Mouse (Mus musculus) hindbrain, embryonic 16.5 days (tissue): ENCODE measurements around the gene Serinc2. TPM values are rescaled to one million over a fixed set of nuclear protein-coding genes. Genes with fewer than 3 reads are reported as not detected.

Experiments used
- ATAC-seq: fragments of 200-750 bp; cut with Nextera tagmentation; 2 replicates; pipeline ENCODE4 v1.8.0; 2017; ENCODE audit warnings: moderate TSS enrichment, moderate library complexity
- H3K27ac ChIP-seq: fragments of 300-500 bp; sonication (generic); 2 replicates; pipeline ENCODE4 v1.5.1; 2014; ENCODE audit warnings: low read depth, mild to moderate bottlenecking, control low read depth, low read length, moderate library complexity
- H3K27me3 ChIP-seq: fragments of 300-500 bp; sonication (generic); replicated peaks from 2 replicates; pipeline ENCODE4 v1.6.1; 2014; ENCODE audit warnings: low read length; ENCODE audit not compliant: control insufficient read depth, insufficient read depth
- H3K36me3 ChIP-seq: fragments of 300-500 bp; sonication (generic); 2 replicates; pipeline ENCODE4 v1.6.1; 2014; ENCODE audit warnings: mild to moderate bottlenecking, low read length, moderate library complexity, mixed read lengths; ENCODE audit not compliant: control insufficient read depth, insufficient read depth
- H3K4me1 ChIP-seq: fragments of 300-500 bp; sonication (generic); 2 replicates; pipeline ENCODE4 v1.6.1; 2014; ENCODE audit warnings: low read depth, low read length; ENCODE audit not compliant: control insufficient read depth, insufficient read depth
- H3K4me2 ChIP-seq: fragments of 300-500 bp; sonication (generic); 2 replicates; pipeline ENCODE4 v1.6.1; 2014; ENCODE audit warnings: mild to moderate bottlenecking, low read length, control low read depth, moderate library complexity
- H3K4me3 ChIP-seq: fragments of 300-500 bp; sonication (generic); 2 replicates; pipeline ENCODE4 v1.5.1; 2014; ENCODE audit warnings: mild to moderate bottlenecking, low read length, control low read depth, moderate library complexity
- H3K9ac ChIP-seq: fragments of 300-500 bp; sonication (generic); 2 replicates; pipeline ENCODE4 v1.6.1; 2014; ENCODE audit warnings: low read depth, mild to moderate bottlenecking, control low read depth, low read length, moderate library complexity
- H3K9me3 ChIP-seq: fragments of 300-500 bp; sonication (generic); 2 replicates; pipeline ENCODE4 v1.6.1; 2014; ENCODE audit warnings: mild to moderate bottlenecking, low read length, moderate library complexity; ENCODE audit not compliant: control insufficient read depth
- WGBS: fragments of 180-500 bp; shearing (Covaris S2); extraction: QIAGEN DNeasy Blood & Tissue Kit; methylation state at CpG from one replicate; pipeline ENCODE4 v1.1.7; 2014; 5-methylcytosine and 5-hydroxymethylcytosine counted together
- polyA plus RNA-seq: library from polyadenylated mRNA; unstranded; fragments of >200 nt; fragmentation: Nextera tagmentation; extraction: Ambion mirVana; gene quantifications from 2 replicates; pipeline ENCODE4 v1.2.1, GENCODE M21; 2015

The Serinc2 gene
- polyA plus RNA-seq, 1 experiment from 2014 or later, result 31.9 TPM

DNA sequence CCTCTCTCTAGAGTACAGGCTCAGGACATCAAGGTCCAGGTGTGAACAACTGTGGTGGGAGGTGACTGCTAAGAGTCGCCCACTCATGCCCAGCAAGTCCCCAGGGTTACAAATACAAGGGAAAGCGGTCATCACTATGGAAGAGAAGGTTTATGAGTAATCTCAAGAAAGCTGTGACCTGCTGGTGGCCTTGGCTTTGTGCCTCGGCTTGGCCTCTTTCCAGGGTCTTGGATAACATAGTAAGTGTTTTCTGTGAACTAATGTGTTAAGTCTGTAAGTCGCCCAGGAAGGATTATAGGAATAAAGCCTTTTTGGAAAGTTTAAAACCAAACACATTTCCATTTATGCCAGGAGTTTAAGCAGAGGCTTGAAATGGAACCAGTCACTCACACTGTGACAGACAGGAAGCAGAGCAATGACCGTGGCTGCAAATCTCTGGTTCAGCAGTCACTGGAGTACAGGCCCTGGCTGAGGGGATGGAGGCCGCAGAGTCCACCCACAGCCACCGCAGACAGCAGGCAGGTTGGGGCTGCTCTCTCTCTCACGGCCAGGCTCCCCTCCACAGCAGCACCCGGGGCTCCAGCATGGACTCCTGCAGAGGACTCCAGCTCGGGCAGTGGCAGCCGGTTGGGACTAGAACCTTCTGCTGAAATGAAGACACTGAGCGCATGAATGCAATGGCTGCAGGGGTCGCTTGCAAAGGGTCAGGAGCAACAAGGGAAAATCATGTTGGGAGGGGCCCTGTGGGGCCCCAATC lies 36.9 kb upstream of the Serinc2 start:
- ATAC-seq, result no peak
- H3K36me3 ChIP-seq, result peaks cover 26% of the 10 kb centered on the region

DNA sequence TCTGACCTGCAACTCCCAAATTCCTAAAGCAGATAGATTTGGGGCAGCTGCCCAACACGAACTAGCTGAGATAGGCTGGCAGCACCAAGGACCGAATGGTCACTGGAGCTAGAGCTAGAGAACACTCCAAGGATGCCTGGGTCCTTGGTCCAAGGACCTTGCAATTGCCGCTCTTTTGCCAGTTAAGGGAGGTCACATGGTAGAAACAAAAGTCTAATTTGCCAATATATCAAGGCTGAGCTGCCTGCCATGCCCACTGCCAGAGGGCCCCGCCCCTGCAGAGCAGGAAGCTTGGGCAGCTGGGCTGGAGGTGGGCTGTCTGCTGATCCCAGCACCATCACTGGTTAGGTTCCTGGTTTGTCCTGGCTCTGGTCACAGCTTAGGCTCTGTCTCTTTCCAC lies 34.5 kb upstream of the Serinc2 start:
- ATAC-seq, result no peak
- no peak overlapping the region for H3K9ac ChIP-seq
- H3K27ac ChIP-seq, result no peak overlapping the region
- peaks cover 5% of the 10 kb centered on the region for H3K4me1 ChIP-seq
- no peak overlapping the region for H3K4me2 ChIP-seq
- H3K4me3 ChIP-seq, result no peak overlapping the region
- peaks cover 26% of the 10 kb centered on the region for H3K36me3 ChIP-seq
- 94% methylated on average over 4 of the region's 4 CpGs for WGBS
- H3K27me3 ChIP-seq, result no peaks in the 10 kb centered on the region
- H3K9me3 ChIP-seq, result no peaks in the 10 kb centered on the region

More for the DNA sequence above, 36.9 kb upstream of the Serinc2 start:
- Histone ChIP-seq H3K27ac (no peak overlapping the region), H3K27me3 (no peaks in the 10 kb centered on the region), H3K4me3 (no peak overlapping the region), H3K4me2 (no peak overlapping the region), H3K9ac (no peak overlapping the region), H3K4me1 (no peaks in the 10 kb centered on the region), H3K9me3 (no peaks in the 10 kb centered on the region)
- WGBS, result 74% methylated on average over 13 of the region's 13 CpGs

DNA sequence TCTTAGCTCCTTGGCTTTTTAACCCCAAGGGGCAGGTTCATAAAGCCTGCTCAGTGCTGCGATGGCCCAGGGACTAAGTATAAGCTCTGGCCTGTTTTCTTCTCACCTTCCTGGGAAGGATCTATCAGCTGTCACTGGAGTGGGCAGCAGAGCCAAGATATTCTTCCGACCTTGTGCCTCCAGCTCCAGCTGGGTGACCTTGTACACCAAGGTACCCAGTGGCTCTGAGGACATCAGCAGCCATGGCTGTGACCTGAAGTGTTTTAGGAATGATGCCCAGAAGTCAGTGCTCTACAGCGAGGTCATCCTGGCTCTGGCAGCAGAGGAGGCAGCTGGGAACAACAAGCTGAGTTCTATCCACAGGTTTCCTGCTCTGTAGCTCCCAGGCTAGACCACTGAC lies 33.5 kb upstream of the Serinc2 start:
- 91% methylated on average over 3 of the region's 3 CpGs for WGBS
- Histone ChIP-seq H3K36me3 (peaks cover 26% of the 10 kb centered on the region), H3K4me3 (no peak overlapping the region), H3K9me3 (no peaks in the 10 kb centered on the region), H3K27ac (no peak overlapping the region), H3K9ac (no peak overlapping the region), H3K4me2 (no peak overlapping the region), H3K27me3 (no peaks in the 10 kb centered on the region), H3K4me1 (peaks cover 10% of the 10 kb centered on the region)
- no peak for ATAC-seq

DNA sequence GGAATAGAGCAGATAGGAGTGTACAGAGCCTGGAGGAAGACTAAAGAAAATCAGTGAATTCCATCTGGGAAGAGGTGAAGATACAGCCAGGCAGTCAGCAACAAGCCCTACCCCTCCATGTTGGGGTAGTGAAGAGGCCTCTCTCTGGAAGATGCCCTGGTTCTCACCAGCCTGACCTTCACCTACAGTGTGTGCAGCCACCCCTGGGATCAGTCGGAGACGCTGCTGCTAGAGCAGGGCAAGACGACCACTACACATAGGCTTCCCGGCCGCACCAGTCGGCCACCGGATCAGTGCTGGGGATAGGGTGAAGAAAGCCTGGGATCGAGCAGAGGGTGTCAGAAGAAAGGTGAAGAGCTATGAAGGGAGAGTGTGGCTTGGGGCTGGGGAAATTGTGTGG lies 30.2 kb upstream of the Serinc2 start:
- peaks cover 14% of the 10 kb centered on the region for H3K36me3 ChIP-seq
- H3K4me3 ChIP-seq, result peak overlapping the region; percentile 53
- no peak for ATAC-seq
- H3K4me2 ChIP-seq, result peak overlapping the region; percentile 68
- H3K9me3 ChIP-seq, result no peaks in the 10 kb centered on the region
- H3K27me3 ChIP-seq, result peaks cover 4% of the 10 kb centered on the region; the same call in 1 of the 2 replicates
- peaks cover 11% of the 10 kb centered on the region for H3K4me1 ChIP-seq
- peak overlapping the region; percentile 75 for H3K27ac ChIP-seq
- 43% methylated on average over 8 of the region's 8 CpGs for whole genome bisulfite sequencing
- peak overlapping the region; percentile 75 for H3K9ac ChIP-seq

DNA sequence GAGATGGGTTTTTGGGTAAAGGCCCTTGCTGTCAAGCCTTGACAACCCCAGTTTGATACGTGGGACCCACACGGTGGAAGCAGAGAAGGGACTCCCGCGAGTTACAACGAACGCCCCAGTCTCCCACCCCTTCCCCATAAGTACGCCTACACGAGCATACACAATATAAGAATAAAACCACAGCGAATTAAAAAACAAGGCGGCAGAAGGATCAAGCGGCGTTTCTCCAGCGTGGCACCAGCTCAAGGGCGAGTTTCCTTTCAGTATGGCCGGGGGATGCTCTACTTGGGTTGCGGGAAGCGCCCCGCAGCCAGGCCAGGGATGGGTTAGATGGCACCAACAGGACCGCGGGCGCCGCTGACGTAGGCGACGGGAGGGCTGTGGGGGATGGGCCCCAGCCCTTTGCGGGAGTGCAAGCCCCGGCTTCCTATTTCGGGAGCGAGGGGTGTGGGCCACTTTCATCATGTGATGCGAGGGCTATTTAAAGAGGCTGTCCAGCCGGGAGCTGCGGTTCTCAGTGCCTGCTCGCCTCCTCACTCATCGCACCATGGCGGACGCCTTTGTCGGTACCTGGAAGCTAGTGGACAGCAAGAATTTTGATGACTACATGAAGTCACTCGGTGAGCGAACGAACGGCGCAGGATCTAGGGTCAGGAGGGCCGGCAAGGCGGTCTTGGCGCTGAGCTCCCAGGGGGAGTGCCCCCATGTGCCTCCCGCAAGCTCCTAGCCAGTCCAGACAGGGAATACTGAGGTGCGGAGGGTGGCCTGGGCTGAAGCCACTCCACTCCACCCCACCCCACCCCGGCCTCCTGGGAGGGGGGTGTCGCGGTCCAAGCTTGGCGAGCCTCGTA lies 29.5 kb upstream of the Serinc2 start, which contains the start of the genes Fabp3 and Gm10570:
Fabp3 (plus strand) TSS at position 365 of the 851 bp plus-strand sequence.
Gm10570 (minus strand) TSS at position 444 of the 851 bp plus-strand sequence.
- Histone ChIP-seq H3K9ac (peak within 1 kb of the TSS; percentile 75), H3K27me3 (peaks cover 4% of the 10 kb centered on the region; the same call in 1 of the 2 replicates), H3K4me3 (peak within 1 kb of the TSS; percentile 53), H3K27ac (peak within 1 kb of the TSS; percentile 75), H3K36me3 (peaks cover 6% of the 10 kb centered on the region; the same call in 1 of the 2 replicates), H3K9me3 (no peaks in the 10 kb centered on the region), H3K4me1 (peaks cover 11% of the 10 kb centered on the region), H3K4me2 (peak within 1 kb of the TSS; percentile 68)
- WGBS, result under 1% methylated on average over 50 of the region's 52 CpGs
- peak; percentile 83 for ATAC-seq

DNA sequence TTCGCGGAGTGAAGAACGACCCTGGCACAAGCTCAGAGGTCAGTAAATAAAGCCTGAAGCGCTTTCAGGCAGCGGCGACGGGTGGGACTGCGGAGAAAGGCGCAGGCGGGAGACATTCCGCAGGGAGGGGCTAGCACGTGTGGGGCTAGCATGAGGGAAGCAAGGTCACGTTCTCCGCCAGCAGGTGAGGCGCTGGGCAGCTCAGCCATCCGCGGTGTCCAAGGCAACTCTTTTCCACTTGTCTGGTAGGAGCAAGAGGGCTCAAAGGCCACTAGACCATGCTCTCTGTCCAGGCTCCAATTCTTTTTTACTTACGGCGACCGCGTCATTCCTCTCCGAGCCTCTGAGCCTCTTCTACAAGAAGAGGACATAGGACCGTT lies 28.8 kb upstream of the Serinc2 start:
- Histone ChIP-seq H3K27me3 (peaks cover 4% of the 10 kb centered on the region; the same call in 1 of the 2 replicates), H3K4me3 (peak overlapping the region; percentile 53), H3K36me3 (peaks cover 2% of the 10 kb centered on the region; the same call in 1 of the 2 replicates), H3K27ac (peak overlapping the region; percentile 75), H3K9ac (peak overlapping the region; percentile 75), H3K9me3 (no peaks in the 10 kb centered on the region), H3K4me1 (peaks cover 11% of the 10 kb centered on the region), H3K4me2 (peak overlapping the region; percentile 68)
- WGBS, result under 1% methylated on average over 23 of the region's 23 CpGs
- peak; percentile 27 for ATAC-seq

DNA sequence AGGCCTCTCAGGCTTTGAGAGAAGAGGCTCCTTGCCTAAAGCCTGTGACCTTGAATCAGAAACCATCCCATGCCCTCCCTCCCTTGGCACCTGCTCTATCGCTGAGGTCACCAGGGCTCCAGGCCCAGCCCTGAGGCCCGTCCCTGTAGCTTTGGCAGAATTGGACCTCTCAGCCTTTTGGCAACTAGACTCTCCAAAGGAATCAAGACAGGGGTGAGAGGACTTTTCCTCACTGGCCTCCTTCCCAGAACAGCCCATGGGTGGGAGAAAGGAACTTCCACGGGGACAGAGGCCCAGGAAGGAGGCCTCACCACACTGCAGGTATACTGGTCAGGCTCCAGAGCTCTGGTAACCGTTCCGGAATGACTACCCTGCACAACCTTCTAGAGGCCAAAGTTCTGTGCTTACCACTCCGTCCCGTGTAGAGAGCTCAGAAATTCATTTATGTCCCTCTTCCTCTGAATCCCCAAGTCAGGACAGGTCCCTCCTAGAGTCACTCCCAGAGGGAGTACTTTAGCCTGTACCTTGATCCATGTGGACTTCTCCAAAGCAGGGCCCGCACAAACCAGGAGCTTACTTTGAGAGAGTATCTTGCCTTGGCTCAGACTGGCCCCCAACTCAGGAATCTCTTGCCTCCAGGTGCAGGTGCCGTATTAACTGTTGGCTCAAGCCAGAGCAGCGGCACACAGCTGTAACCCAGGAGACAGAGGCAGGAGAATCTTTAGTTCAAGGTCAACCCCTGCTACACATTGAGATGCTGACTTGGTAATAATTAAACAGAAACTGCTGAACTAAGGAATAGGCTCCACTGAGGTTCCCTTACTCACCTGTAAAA lies 28.0 kb upstream of the Serinc2 start:
- Histone ChIP-seq H3K27me3 (peaks cover 4% of the 10 kb centered on the region; the same call in 1 of the 2 replicates), H3K4me3 (no peak overlapping the region), H3K27ac (no peak overlapping the region), H3K9me3 (no peaks in the 10 kb centered on the region), H3K36me3 (no peaks in the 10 kb centered on the region), H3K9ac (no peak overlapping the region), H3K4me1 (peaks cover 11% of the 10 kb centered on the region), H3K4me2 (peak overlapping the region; percentile 68; the same call in 1 of the 2 replicates)
- 76% methylated on average over 10 of the region's 10 CpGs for WGBS
- ATAC-seq, result no peak

DNA sequence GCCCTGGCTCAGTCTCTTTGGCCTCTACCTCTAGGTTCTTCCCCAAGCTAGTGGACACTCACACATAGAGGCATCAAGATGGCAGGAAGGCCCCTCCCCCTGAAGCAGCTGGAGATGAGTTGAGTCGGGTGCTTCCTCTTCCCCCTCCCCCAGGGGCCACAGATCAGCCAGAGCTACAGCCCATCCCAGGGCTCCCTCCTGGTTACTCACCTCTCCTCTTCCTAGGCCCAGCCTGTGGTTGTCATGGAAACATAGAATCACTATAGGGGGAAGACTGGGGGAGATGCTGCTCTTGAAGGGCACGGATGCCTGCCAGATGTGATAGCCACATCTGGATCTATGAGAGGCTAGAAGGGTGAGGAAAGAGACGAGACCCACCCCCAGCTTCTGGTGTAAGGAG lies 25.7 kb upstream of the Serinc2 start:
- Histone ChIP-seq H3K4me2 (no peak overlapping the region), H3K9me3 (no peaks in the 10 kb centered on the region), H3K9ac (no peak overlapping the region), H3K4me1 (peaks cover 8% of the 10 kb centered on the region), H3K36me3 (no peaks in the 10 kb centered on the region), H3K27ac (no peak overlapping the region), H3K27me3 (peaks cover 4% of the 10 kb centered on the region; the same call in 1 of the 2 replicates), H3K4me3 (no peak overlapping the region)
- ATAC-seq, result no peak
- 15% methylated on average over 3 of the region's 3 CpGs for WGBS
